Mouse (Mus musculus): ENCODE results near the gene Atrn. TPM values are rescaled to one million over a fixed set of nuclear protein-coding genes. Genes with fewer than 3 reads are reported as not detected.
A peak's percentile ranks its signal among the peaks of the same experiment; 100 is the strongest.

The Atrn gene
- polyA plus RNA-seq, 1 experiment from 2014 or later = 6.3 TPM

- H3K9me3 ChIP-seq (ENCODE audit: low read length) = no peaks in the 10 kb centered on the region
- no peak overlapping the region for H3K4me2 ChIP-seq (replicated peaks; ENCODE audit: low read depth, low read length)
- H3K36me3 ChIP-seq (ENCODE audit: insufficient read depth, low read length) = no peaks in the 10 kb centered on the region
- ATAC-seq (ENCODE audit: low FRiP score, low TSS enrichment) = no peak
- peaks cover 50% of the 10 kb centered on the region for H3K4me1 ChIP-seq (ENCODE audit: insufficient read depth, low read length)
- H3K9ac ChIP-seq (replicated peaks; ENCODE audit: low read length) = no peak overlapping the region
- 84% methylated on average over 8 of the region's 8 CpGs for WGBS
- peaks cover 45% of the 10 kb centered on the region for H3K27me3 ChIP-seq (ENCODE audit: insufficient read depth, low read length)
- no peak overlapping the region for H3K4me3 ChIP-seq (ENCODE audit: low read length)
- no peak overlapping the region for H3K27ac ChIP-seq (ENCODE audit: low read length)
Measured at GRCm38 (mm10) chr2:131058672-131059071, 152.4 kb downstream of the Atrn start.

- Histone ChIP-seq H3K4me2 (replicated peaks; ENCODE audit: low read depth, low read length) (no peak overlapping the region), H3K27me3 (ENCODE audit: insufficient read depth, low read length) (peaks cover 41% of the 10 kb centered on the region), H3K4me1 (ENCODE audit: insufficient read depth, low read length) (peaks cover 43% of the 10 kb centered on the region), H3K4me3 (ENCODE audit: low read length) (no peak overlapping the region), H3K9me3 (ENCODE audit: low read length) (no peaks in the 10 kb centered on the region), H3K9ac (replicated peaks; ENCODE audit: low read length) (no peak overlapping the region), H3K27ac (ENCODE audit: low read length) (no peak overlapping the region), H3K36me3 (ENCODE audit: insufficient read depth, low read length) (no peaks in the 10 kb centered on the region)
- ATAC-seq (ENCODE audit: low FRiP score, low TSS enrichment) = no peak
- 46% methylated on average over 1 of the region's 1 CpGs for WGBS
Measured at GRCm38 (mm10) chr2:131059377-131059776, 153.1 kb downstream of the Atrn start.

GRCm38 (mm10) chr2:131059781-131060540 lies 153.7 kb downstream of the Atrn start:
- H3K9me3 ChIP-seq (ENCODE audit: low read length) = no peaks in the 10 kb centered on the region
- no peak overlapping the region for H3K4me3 ChIP-seq (ENCODE audit: low read length)
- no peaks in the 10 kb centered on the region for H3K36me3 ChIP-seq (ENCODE audit: insufficient read depth, low read length)
- peaks cover 41% of the 10 kb centered on the region for H3K4me1 ChIP-seq (ENCODE audit: insufficient read depth, low read length)
- WGBS = 35% methylated on average over 9 of the region's 9 CpGs
- no peak overlapping the region for H3K9ac ChIP-seq (replicated peaks; ENCODE audit: low read length)
- H3K27me3 ChIP-seq (ENCODE audit: insufficient read depth, low read length) = peaks cover 38% of the 10 kb centered on the region
- H3K4me2 ChIP-seq (replicated peaks; ENCODE audit: low read depth, low read length) = no peak overlapping the region
- ATAC-seq (ENCODE audit: low FRiP score, low TSS enrichment) = peak; percentile 16; the same call in 1 of the 2 replicates
- 0 out of 2 replicates have a peak overlapping the region, but pooled peaks have one; percentile 9 for H3K27ac ChIP-seq (ENCODE audit: low read length)

- Histone ChIP-seq H3K27ac (ENCODE audit: low read length) (no peak overlapping the region), H3K4me2 (replicated peaks; ENCODE audit: low read depth, low read length) (no peak overlapping the region), H3K9me3 (ENCODE audit: low read length) (no peaks in the 10 kb centered on the region), H3K4me3 (ENCODE audit: low read length) (no peak overlapping the region), H3K9ac (replicated peaks; ENCODE audit: low read length) (no peak overlapping the region), H3K36me3 (ENCODE audit: insufficient read depth, low read length) (no peaks in the 10 kb centered on the region), H3K27me3 (ENCODE audit: insufficient read depth, low read length) (peaks cover 30% of the 10 kb centered on the region), H3K4me1 (ENCODE audit: insufficient read depth, low read length) (peaks cover 37% of the 10 kb centered on the region)
- no peak for ATAC-seq (ENCODE audit: low FRiP score, low TSS enrichment)
- WGBS = 50% methylated on average over 6 of the region's 6 CpGs
Measured at GRCm38 (mm10) chr2:131060784-131061183, 154.5 kb downstream of the Atrn start.

- no peak overlapping the region for H3K4me3 ChIP-seq (ENCODE audit: low read length)
- no peaks in the 10 kb centered on the region for H3K36me3 ChIP-seq (ENCODE audit: insufficient read depth, low read length)
- peaks cover 25% of the 10 kb centered on the region for H3K27me3 ChIP-seq (ENCODE audit: insufficient read depth, low read length)
- no peak overlapping the region for H3K4me2 ChIP-seq (replicated peaks; ENCODE audit: low read depth, low read length)
- H3K27ac ChIP-seq (ENCODE audit: low read length) = no peak overlapping the region
- H3K9ac ChIP-seq (replicated peaks; ENCODE audit: low read length) = no peak overlapping the region
- H3K4me1 ChIP-seq (ENCODE audit: insufficient read depth, low read length) = peaks cover 32% of the 10 kb centered on the region
- no peaks in the 10 kb centered on the region for H3K9me3 ChIP-seq (ENCODE audit: low read length)
- ATAC-seq (ENCODE audit: low FRiP score, low TSS enrichment) = no peak
- 67% methylated on average over 5 of the region's 5 CpGs for whole genome bisulfite sequencing
Measured at GRCm38 (mm10) chr2:131061607-131062006, 155.3 kb downstream of the Atrn start.

GRCm38 (mm10) chr2:131063404-131063864 lies 157.1 kb downstream of the Atrn start, which contains the start of gene Adam33:
Gene Adam33 (minus strand): TSS chr2:131063814.
- H3K9me3 ChIP-seq (ENCODE audit: low read length) = no peaks in the 10 kb centered on the region
- no peak within 1 kb of the TSS for H3K27ac ChIP-seq (ENCODE audit: low read length)
- peak; percentile 54; the same call in 1 of the 2 replicates for ATAC-seq (ENCODE audit: low FRiP score, low TSS enrichment)
- 3% methylated on average over 22 of the region's 27 CpGs for WGBS
- peak within 1 kb of the TSS; percentile 58 for H3K4me2 ChIP-seq (replicated peaks; ENCODE audit: low read depth, low read length)
- peak within 1 kb of the TSS; percentile 34 for H3K4me3 ChIP-seq (ENCODE audit: low read length)
- peaks cover 23% of the 10 kb centered on the region for H3K27me3 ChIP-seq (ENCODE audit: insufficient read depth, low read length)
- peak within 1 kb of the TSS; percentile 53; the same call in 1 of the 2 replicates for H3K9ac ChIP-seq (replicated peaks; ENCODE audit: low read length)
- H3K36me3 ChIP-seq (ENCODE audit: insufficient read depth, low read length) = no peaks in the 10 kb centered on the region
- peaks cover 32% of the 10 kb centered on the region for H3K4me1 ChIP-seq (ENCODE audit: insufficient read depth, low read length)

- Histone ChIP-seq H3K4me2 (replicated peaks; ENCODE audit: low read depth, low read length) (no peak overlapping the region), H3K4me1 (ENCODE audit: insufficient read depth, low read length) (0 out of 2 replicates have a peak, but pooled peaks cover 7% of the 10 kb centered on the region), H3K27ac (ENCODE audit: low read length) (no peak overlapping the region), H3K27me3 (ENCODE audit: insufficient read depth, low read length) (peaks cover 23% of the 10 kb centered on the region), H3K9ac (replicated peaks; ENCODE audit: low read length) (no peak overlapping the region), H3K9me3 (ENCODE audit: low read length) (no peaks in the 10 kb centered on the region), H3K4me3 (ENCODE audit: low read length) (no peak overlapping the region), H3K36me3 (ENCODE audit: insufficient read depth, low read length) (no peaks in the 10 kb centered on the region)
- peak; percentile 20; the same call in 1 of the 2 replicates for ATAC-seq (ENCODE audit: low FRiP score, low TSS enrichment)
- WGBS = 54% methylated on average over 9 of the region's 9 CpGs
Measured at GRCm38 (mm10) chr2:131066342-131066741, 160.0 kb downstream of the Atrn start.

- Histone ChIP-seq H3K4me1 (ENCODE audit: insufficient read depth, low read length) (0 out of 2 replicates have a peak, but pooled peaks cover 7% of the 10 kb centered on the region), H3K4me2 (replicated peaks; ENCODE audit: low read depth, low read length) (no peak overlapping the region), H3K27me3 (ENCODE audit: insufficient read depth, low read length) (peaks cover 15% of the 10 kb centered on the region), H3K4me3 (ENCODE audit: low read length) (no peak overlapping the region), H3K9ac (replicated peaks; ENCODE audit: low read length) (no peak overlapping the region), H3K27ac (ENCODE audit: low read length) (no peak overlapping the region), H3K9me3 (ENCODE audit: low read length) (no peaks in the 10 kb centered on the region), H3K36me3 (ENCODE audit: insufficient read depth, low read length) (no peaks in the 10 kb centered on the region)
- ATAC-seq (ENCODE audit: low FRiP score, low TSS enrichment) = no peak
- 56% methylated on average over 6 of the region's 6 CpGs for WGBS
Measured at GRCm38 (mm10) chr2:131067481-131067880, 161.2 kb downstream of the Atrn start.

GRCm38 (mm10) chr2:131072536-131072935 lies 166.2 kb downstream of the Atrn start:
- Histone ChIP-seq H3K4me2 (replicated peaks; ENCODE audit: low read depth, low read length) (no peak overlapping the region), H3K27ac (ENCODE audit: low read length) (no peak overlapping the region), H3K36me3 (ENCODE audit: insufficient read depth, low read length) (no peaks in the 10 kb centered on the region), H3K4me3 (ENCODE audit: low read length) (no peak overlapping the region), H3K27me3 (ENCODE audit: insufficient read depth, low read length) (no peaks in the 10 kb centered on the region), H3K9ac (replicated peaks; ENCODE audit: low read length) (no peak overlapping the region), H3K9me3 (ENCODE audit: low read length) (no peaks in the 10 kb centered on the region), H3K4me1 (ENCODE audit: insufficient read depth, low read length) (no peaks in the 10 kb centered on the region)
- WGBS = 86% methylated on average over 10 of the region's 10 CpGs
- no peak for ATAC-seq (ENCODE audit: low FRiP score, low TSS enrichment)

All from kidney, embryonic 16.5 days (tissue).